Mouse (Mus musculus) forebrain, embryonic 10.5 days (tissue): ENCODE measurements around the gene Rapgefl1. TPM values are rescaled to one million over a fixed set of nuclear protein-coding genes. Genes with fewer than 3 reads are reported as not detected.
A peak's percentile ranks its signal among the peaks of the same experiment; 100 is the strongest.

Source experiments
- DNase-seq: peaks from one replicate; pipeline ENCODE4 v3.0.0-alpha.2; 2017; ENCODE audit warnings: low spot score; ENCODE audit errors: extremely low spot score
- H3K27ac ChIP-seq: fragments of 300-500 bp; sonication (generic); 2 replicates; pipeline ENCODE4 v1.5.1; 2016; ENCODE audit warnings: mild to moderate bottlenecking
- H3K27me3 ChIP-seq: fragments of 300-500 bp; sonication (generic); 2 replicates; pipeline ENCODE4 v1.6.1; 2016; ENCODE audit warnings: mild to moderate bottlenecking; ENCODE audit not compliant: poor library complexity, severe bottlenecking
- H3K36me3 ChIP-seq: fragments of 300-500 bp; sonication (generic); replicated peaks from 2 replicates; pipeline ENCODE4 v1.6.1; 2016; ENCODE audit warnings: mild to moderate bottlenecking, moderate library complexity
- H3K4me1 ChIP-seq: fragments of 300-500 bp; sonication (generic); 2 replicates; pipeline ENCODE4 v1.6.1; 2016
- H3K4me3 ChIP-seq: fragments of 300-500 bp; sonication (generic); 2 replicates; pipeline ENCODE4 v1.5.1; 2016; ENCODE audit warnings: mild to moderate bottlenecking, moderate library complexity
- H3K9me3 ChIP-seq: fragments of 300-500 bp; sonication (generic); 2 replicates; pipeline ENCODE4 v1.6.1; 2016; ENCODE audit warnings: mild to moderate bottlenecking, moderate library complexity
- WGBS: fragments of 180-500 bp; shearing (Covaris S2); methylation state at CpG from one replicate; pipeline ENCODE4 v1.1.7; 2016; 5-methylcytosine and 5-hydroxymethylcytosine counted together
- polyA plus RNA-seq: library from polyadenylated mRNA; unstranded; fragments of >200 nt; fragmentation: Nextera tagmentation; extraction: Ambion mirVana; gene quantifications from 2 replicates; pipeline ENCODE4 v1.2.1, GENCODE M21; 2016

The Rapgefl1 gene
- 1.00 and 1.2 TPM in 2 replicates for polyA plus RNA-seq

DNA sequence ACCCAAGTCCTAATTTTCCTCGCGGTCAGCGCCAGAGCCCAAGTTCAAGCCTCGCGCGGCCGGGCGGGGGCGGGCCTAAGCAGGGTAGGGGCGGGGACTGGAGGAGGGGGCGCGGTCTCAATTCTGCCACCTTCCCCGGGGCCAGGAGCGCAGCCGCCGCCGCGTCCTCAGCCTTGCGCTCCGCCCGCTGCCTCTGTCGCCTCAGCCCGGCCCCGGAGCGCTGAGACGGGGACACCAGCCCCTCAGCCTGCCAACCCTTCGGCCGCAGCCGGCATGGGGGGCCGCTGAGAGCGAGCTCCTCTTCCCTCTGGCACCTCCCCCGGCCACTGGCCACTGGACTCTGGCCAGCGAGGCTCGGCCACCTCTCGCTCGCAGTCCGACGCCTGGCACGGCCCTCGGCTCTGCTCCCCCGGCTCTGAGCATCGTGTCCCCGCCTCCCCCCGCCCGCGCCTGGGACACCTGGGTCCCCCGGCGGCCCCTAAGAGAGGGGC is at the start of gene Rapgefl1:
Gene Rapgefl1, plus strand, starts transcription at position 135 of the 491 bp plus-strand sequence.
- H3K27ac ChIP-seq = peak within 1 kb of the TSS; percentile 83
- H3K4me3 ChIP-seq = peak within 1 kb of the TSS; percentile 77

DNA sequence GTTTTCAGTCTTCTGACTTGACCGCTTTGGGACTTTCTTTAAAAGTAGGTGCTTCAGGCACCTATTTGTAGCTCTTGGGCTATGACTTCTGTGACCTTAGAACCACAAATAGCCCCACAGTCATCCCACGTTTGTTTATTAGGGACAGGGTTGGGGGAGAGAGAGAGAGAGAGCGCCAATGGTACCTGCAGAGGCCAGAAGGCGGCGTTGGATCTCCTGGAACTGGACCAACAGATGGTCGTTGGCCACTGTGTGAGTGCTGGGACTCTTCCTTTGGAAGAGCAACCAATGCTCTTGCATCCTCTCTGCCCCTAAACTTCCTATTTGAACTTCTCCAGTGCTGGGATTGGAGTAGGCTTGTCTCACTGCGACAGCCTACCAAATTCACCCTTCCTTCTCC is 49.4 kb upstream of the Rapgefl1 start:
- H3K4me3 ChIP-seq = peak overlapping the region; percentile 34; the same call in 1 of the 2 replicates
- H3K27ac ChIP-seq = 0 out of 2 replicates have a peak overlapping the region, but pooled peaks have one; percentile 83
- peaks cover 20% of the 10 kb centered on the region for H3K27me3 ChIP-seq

More for the DNA sequence above, at the start of gene Rapgefl1:
- 1% methylated on average over 46 of the region's 48 CpGs for WGBS
- H3K4me1 ChIP-seq = peaks cover 49% of the 10 kb centered on the region
- H3K36me3 ChIP-seq = peaks cover 31% of the 10 kb centered on the region
- peak; percentile 85 for DNase-seq
- peaks cover 41% of the 10 kb centered on the region for H3K27me3 ChIP-seq
- no peaks in the 10 kb centered on the region for H3K9me3 ChIP-seq

DNA sequence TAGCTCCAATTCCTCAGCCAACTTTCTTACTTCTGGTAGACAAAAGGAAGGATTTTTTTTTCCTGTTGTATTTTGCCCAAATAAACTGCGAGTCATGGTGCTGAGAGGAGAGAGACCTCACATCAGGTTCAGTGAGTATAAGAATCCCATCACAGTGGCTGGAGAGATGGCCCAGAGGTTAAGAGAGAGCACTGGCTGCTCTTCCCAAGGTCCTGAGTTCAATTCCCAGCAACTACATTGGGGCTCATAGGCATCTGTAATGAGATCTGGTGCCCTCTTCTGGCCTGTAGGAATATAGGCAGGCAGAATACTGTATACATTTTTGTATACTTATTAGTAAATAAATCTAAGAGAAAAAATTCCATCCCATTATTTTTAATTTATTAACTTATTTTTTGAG is 48.9 kb upstream of the Rapgefl1 start:
- 79% methylated on average over 1 of the region's 1 CpGs for WGBS
- peaks cover 20% of the 10 kb centered on the region for H3K27me3 ChIP-seq
- DNase-seq = no peak
- H3K27ac ChIP-seq = no peak overlapping the region
- no peaks in the 10 kb centered on the region for H3K9me3 ChIP-seq
- no peaks in the 10 kb centered on the region for H3K36me3 ChIP-seq
- no peak overlapping the region for H3K4me3 ChIP-seq
- H3K4me1 ChIP-seq = peaks cover 74% of the 10 kb centered on the region

More for the DNA sequence above, 49.4 kb upstream of the Rapgefl1 start:
- DNase-seq = no peak
- no peaks in the 10 kb centered on the region for H3K36me3 ChIP-seq
- H3K4me1 ChIP-seq = peaks cover 74% of the 10 kb centered on the region
- H3K9me3 ChIP-seq = no peaks in the 10 kb centered on the region
- 34% methylated on average over 7 of the region's 7 CpGs for WGBS

DNA sequence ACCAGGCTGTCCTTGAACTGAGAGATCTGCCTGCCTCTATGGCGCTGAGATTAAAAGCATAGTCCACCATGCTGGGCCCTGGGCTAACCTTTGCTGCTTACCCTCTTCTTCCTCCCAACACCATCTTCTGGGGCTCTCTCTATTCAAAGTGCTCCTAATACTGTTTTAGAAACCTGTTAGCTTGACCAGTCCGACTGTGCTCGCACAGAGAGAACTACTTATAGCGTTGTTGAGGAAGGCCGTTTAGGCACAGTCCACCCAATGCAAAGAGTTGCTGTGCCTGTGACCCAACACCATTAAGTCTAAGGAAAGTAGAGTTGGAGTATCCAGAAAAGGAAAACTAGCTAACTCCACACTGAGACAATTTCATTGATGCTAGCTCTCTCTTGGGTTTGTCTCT is 48.4 kb upstream of the Rapgefl1 start:
- Histone ChIP-seq H3K27ac (peak overlapping the region; percentile 86), H3K36me3 (no peaks in the 10 kb centered on the region), H3K9me3 (no peaks in the 10 kb centered on the region), H3K27me3 (peaks cover 20% of the 10 kb centered on the region), H3K4me1 (peaks cover 74% of the 10 kb centered on the region), H3K4me3 (peak overlapping the region; percentile 61; the same call in 1 of the 2 replicates)
- 94% methylated on average over 5 of the region's 5 CpGs for WGBS
- no peak for DNase-seq

DNA sequence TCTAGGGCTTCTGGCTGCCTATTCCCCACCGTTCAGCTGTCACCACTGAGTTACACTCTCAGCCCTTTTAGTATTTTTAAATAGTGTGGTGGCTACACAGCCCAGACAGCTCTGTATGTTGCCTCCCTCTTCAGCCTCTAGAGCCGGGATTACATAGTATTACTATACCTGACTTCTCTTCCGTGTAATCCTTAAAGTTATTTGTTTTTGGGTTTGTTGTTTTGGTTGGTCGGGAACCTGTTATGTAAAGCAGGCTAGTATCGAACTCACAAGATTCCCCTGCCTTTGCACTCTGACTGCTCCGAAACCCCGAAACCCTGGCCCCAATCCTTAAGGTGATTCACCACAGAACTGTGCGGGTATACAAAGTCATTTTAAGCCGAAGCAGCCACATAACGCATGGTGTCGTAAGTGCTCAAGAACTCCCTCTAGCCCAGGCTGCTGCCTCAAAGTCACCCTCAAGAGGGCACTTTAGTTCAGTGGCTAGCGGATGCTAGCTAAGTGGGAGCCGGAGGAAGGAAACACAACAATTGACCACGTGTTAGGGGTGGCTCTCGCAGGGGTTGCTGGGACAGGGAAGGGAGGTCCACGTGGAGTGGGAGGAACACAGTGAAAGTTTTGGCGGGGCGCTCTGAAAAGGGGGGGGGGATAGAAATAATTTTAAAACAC is 47.9 kb upstream of the Rapgefl1 start:
- 15% methylated on average over 18 of the region's 18 CpGs for WGBS
- Histone ChIP-seq H3K27ac (peak overlapping the region; percentile 86), H3K27me3 (peaks cover 19% of the 10 kb centered on the region), H3K9me3 (no peaks in the 10 kb centered on the region), H3K4me1 (peaks cover 74% of the 10 kb centered on the region), H3K36me3 (no peaks in the 10 kb centered on the region), H3K4me3 (peak overlapping the region; percentile 61)
- peak; percentile 90 for DNase-seq

DNA sequence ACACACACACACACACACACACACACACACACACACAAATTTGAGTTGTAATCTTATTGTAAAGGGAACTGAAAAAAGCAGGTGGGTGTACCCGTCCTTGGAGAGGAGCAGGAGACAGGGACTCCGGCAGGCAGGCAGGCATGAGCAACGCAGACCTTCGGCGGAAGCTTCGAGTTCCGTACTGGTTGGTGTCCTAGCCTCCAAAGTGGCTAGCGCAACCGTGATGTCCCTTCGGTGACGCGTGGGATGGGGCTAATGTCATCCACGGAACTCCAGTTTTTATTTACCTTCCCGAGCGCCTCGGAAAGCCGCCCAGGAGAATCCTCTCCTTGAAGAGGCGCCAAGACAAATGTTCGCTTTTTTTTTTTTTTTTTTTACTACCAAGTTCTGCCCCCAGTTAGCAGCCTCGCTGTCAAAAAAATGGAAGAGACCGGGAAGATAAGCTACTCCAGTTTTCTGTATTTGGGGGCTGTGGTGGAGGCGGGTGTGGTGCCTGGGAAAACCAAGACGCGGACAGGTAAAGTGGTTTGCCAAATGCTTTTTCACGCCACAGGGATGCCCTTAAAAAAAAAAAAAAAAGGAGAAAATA is 47.3 kb upstream of the Rapgefl1 start:
- H3K4me3 ChIP-seq = peak overlapping the region; percentile 61
- no peaks in the 10 kb centered on the region for H3K36me3 ChIP-seq
- H3K9me3 ChIP-seq = no peaks in the 10 kb centered on the region
- WGBS = 2% methylated on average over 25 of the region's 25 CpGs
- peaks cover 74% of the 10 kb centered on the region for H3K4me1 ChIP-seq
- H3K27ac ChIP-seq = peak overlapping the region; percentile 86
- H3K27me3 ChIP-seq = peaks cover 13% of the 10 kb centered on the region
- DNase-seq = no peak

DNA sequence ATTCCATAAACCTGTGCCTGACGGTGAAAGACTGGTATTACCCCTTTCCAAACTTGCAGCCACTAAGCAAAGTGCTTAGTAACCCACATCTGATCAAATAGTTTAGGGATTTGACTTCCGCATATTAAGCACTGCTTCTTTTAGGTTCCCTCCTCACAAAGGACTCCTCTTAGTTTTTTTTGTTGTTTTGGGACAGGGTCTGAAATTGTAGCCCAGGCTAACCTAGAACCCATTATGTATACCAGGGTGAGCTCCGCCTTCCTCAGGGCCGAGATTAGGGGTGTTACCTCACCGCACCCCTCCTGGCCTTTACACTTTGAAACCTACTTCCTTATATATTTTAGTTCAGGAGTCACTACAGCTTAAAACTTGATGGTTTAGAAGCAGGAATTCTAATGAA is 46.8 kb upstream of the Rapgefl1 start:
- no peaks in the 10 kb centered on the region for H3K36me3 ChIP-seq
- no peak for DNase-seq
- H3K27ac ChIP-seq = peak overlapping the region; percentile 86; the same call in 1 of the 2 replicates
- 37% methylated on average over 5 of the region's 5 CpGs for WGBS
- peak overlapping the region; percentile 61 for H3K4me3 ChIP-seq
- peaks cover 8% of the 10 kb centered on the region for H3K27me3 ChIP-seq
- H3K4me1 ChIP-seq = peaks cover 72% of the 10 kb centered on the region
- no peaks in the 10 kb centered on the region for H3K9me3 ChIP-seq

DNA sequence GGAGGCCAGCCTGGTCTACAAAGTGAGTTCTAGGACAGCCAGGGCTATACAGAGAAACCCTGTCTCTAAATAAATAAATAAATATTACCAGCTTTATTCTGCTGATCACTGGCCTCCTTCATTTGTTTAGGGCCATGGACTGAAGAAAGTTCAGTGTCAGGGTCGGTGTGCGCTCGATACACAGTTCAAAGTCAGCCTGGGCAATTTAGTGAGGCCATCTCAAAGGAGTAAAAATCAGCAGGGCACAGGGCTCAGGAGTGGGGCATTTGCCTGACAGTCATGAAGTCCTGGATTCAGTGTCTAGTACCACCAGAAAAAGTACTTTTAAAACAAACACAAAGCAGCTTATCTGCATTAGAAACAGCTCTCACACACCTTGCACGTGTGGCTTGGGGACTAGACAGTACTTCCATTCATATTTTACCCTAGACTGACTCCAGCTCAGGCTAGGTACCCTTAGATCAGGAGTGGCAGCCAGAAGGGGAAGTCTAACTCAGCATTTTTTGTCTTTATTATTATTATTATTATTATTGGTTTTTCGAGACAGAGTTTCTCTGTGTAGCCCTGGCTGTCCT is 45.9 kb upstream of the Rapgefl1 start:
- no peak overlapping the region for H3K27ac ChIP-seq
- H3K36me3 ChIP-seq = no peaks in the 10 kb centered on the region
- no peak for DNase-seq
- 88% methylated on average over 5 of the region's 5 CpGs for WGBS
- no peaks in the 10 kb centered on the region for H3K9me3 ChIP-seq
- H3K4me3 ChIP-seq = no peak overlapping the region
- no peaks in the 10 kb centered on the region for H3K27me3 ChIP-seq
- H3K4me1 ChIP-seq = peaks cover 63% of the 10 kb centered on the region

DNA sequence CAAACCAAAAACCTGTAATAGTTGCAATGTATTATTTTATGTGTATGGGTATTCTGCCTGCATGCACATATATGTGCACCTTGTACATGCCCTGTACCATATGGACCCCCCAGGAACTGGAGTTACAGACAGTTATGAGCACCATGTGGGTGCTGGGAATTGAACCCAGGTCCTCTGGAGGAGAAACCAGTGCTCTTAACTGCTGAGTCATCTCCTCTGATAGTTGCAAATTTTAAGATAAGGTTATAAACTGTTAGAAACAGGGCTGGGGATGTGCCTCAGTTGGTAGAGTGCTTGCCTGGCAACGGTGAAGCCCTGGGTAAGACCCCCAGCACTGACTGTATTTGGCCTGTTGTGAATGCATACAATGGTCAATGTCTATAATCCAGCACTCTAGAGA is 45.1 kb upstream of the Rapgefl1 start:
- H3K4me1 ChIP-seq = peaks cover 60% of the 10 kb centered on the region
- H3K9me3 ChIP-seq = no peaks in the 10 kb centered on the region
- H3K27ac ChIP-seq = no peak overlapping the region
- no peak for DNase-seq
- H3K27me3 ChIP-seq = no peaks in the 10 kb centered on the region
- H3K4me3 ChIP-seq = no peak overlapping the region
- H3K36me3 ChIP-seq = no peaks in the 10 kb centered on the region
- 79% methylated on average over 1 of the region's 1 CpGs for WGBS

DNA sequence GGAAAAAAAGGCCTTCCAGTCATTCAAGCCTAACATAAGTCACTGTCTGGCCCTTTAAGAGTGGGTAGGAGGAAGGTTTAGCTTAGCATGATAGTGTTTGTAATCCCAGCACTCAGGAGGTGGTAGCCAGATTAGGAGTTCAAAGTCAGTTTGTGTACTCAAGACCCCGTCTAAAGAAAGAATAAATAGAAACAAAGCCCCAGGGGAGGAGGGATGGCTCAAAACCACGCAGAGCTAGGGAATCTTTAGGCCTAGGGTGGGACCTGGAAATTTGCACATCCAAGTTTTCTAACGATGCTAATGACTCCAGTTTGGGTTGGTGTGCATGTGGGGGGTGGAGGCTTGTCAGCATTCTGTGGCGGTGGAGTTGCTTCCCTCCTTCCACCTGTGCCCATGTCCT is 44.5 kb upstream of the Rapgefl1 start:
- 6% methylated on average over 4 of the region's 4 CpGs for WGBS
- Histone ChIP-seq H3K4me1 (peaks cover 59% of the 10 kb centered on the region), H3K27me3 (no peaks in the 10 kb centered on the region), H3K36me3 (no peaks in the 10 kb centered on the region), H3K27ac (peak overlapping the region; percentile 51), H3K4me3 (peak overlapping the region; percentile 5; the same call in 1 of the 2 replicates), H3K9me3 (no peaks in the 10 kb centered on the region)
- no peak for DNase-seq

DNA sequence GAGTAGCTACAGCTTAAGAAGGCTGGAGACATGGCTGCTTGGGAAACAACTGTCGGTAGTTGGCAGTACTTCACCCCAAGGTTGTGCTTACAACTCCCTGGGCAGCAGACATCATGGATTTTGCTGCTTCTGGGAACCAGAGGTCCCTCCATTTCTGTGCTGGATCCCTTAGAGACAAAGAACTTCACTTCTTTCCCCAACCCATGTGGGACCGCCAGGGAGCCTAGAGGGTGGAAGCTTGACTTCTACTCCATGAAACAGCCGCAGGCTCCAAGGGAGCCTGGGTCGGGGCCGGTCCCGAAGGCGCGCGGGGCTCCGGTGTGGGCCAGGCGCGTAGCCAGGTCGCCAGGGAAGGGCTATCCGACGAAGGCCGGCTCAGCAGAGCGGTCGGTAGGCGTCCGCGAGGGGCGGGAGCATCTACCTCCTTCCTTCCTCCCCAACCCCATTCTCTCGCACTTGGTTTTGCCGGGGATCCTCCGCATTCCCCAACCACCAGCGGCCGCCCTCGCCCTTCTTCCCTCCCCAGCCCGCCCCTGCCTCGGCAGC is 42.0 kb upstream of the Rapgefl1 start:
- no peak for DNase-seq
- 0% methylated on average over 30 of the region's 30 CpGs for WGBS
- peaks cover 60% of the 10 kb centered on the region for H3K4me1 ChIP-seq
- peak overlapping the region; percentile 100 for H3K4me3 ChIP-seq
- peaks cover 24% of the 10 kb centered on the region for H3K36me3 ChIP-seq
- peak overlapping the region; percentile 100 for H3K27ac ChIP-seq
- H3K9me3 ChIP-seq = no peaks in the 10 kb centered on the region
- no peaks in the 10 kb centered on the region for H3K27me3 ChIP-seq

DNA sequence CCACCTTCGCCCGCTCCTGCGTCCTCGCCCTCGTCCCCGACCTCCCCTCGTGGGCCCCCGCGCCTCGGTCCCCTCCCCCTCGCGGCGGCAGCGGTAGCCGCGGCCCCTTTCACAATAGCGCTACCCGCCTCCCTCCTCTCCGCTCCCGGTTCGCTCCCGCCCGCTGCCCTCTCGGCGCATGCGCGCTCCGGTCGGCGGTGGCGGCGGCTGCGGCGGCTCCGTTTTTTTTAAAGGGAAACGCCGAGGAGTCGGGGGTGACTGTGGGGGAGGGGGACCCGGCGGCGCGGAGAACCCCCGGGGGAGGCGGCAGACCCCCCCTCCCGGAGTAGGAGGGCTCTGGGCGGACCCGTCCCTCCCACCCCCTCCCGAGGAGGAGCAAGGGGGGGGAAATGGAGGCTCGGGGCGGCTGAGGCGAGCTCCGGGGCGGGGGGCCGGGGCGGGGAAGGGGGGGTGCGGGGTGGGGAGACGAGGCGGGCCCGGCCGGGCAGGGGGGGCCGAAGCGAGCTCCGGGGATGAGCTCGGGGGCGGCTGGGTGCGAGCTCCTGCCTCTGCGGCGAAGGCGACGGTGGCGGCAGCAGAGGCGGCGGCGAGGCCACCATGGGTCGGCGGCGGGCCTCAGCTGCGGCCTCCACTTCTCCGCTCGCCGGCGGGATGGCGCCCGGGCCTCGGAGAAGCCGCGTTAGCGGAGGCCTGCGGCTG is 41.4 kb upstream of the Rapgefl1 start, which contains the start of gene Msl1:
Gene Msl1, plus strand, starts transcription at position 502 of the 699 bp plus-strand sequence.
- H3K4me1 ChIP-seq = peaks cover 55% of the 10 kb centered on the region
- WGBS = under 1% methylated on average over 68 of the region's 89 CpGs
- peaks cover 30% of the 10 kb centered on the region for H3K36me3 ChIP-seq

More for the DNA sequence above, 41.4 kb upstream of the Rapgefl1 start, which contains the start of gene Msl1:
- H3K27me3 ChIP-seq = no peaks in the 10 kb centered on the region
- peak within 1 kb of the TSS; percentile 100 for H3K27ac ChIP-seq
- H3K9me3 ChIP-seq = no peaks in the 10 kb centered on the region
- DNase-seq = peak; percentile 90
- H3K4me3 ChIP-seq = peak within 1 kb of the TSS; percentile 100
